Mouse (Mus musculus) megakaryocyte, embryonic 14.5 days (primary cell): ENCODE results near the gene Casc1.

ENCODE experiments used
- FLI1 ChIP-seq: IDR thresholded peaks from 2 replicates; pipeline ENCODE4 v1.6.1; 2012; ENCODE audit warnings: low read length, inconsistent platforms, mixed read lengths
- GATA1 ChIP-seq: IDR thresholded peaks from 3 replicates; pipeline ENCODE4 v1.6.1; 2012; ENCODE audit warnings: mixed read lengths, low read length, inconsistent platforms, borderline replicate concordance

DNA sequence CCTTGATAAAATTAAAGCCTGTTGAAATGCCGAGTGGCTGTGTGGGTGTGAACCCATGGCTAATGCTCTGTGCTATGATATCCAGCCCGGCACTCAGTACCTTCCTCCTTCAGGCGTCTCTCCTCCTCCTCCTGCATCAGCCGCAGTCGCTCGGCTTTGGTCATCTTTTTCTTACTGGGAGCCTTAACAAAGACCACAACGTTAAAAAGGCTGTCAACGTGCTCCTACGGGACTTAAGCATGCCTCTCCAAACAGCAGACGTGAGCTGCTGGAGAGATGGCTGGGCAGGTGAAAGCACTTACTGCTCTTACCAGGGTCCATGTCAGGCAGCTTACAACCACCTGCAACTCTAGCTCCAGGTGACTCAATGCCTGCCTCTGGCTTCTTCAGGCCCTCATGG is 5.7 kb downstream of the Casc1 start:
- TF ChIP-seq GATA1: no peak
- TF ChIP-seq FLI1: no peak
